Mouse (Mus musculus): ENCODE measurements around the gene Rps27l. TPM values are rescaled to one million over a fixed set of nuclear protein-coding genes. Genes with fewer than 3 reads are reported as not detected.

Rps27l gene
- polyA plus RNA-seq, 1 experiment from 2014 or later, result 678 TPM

DNA sequence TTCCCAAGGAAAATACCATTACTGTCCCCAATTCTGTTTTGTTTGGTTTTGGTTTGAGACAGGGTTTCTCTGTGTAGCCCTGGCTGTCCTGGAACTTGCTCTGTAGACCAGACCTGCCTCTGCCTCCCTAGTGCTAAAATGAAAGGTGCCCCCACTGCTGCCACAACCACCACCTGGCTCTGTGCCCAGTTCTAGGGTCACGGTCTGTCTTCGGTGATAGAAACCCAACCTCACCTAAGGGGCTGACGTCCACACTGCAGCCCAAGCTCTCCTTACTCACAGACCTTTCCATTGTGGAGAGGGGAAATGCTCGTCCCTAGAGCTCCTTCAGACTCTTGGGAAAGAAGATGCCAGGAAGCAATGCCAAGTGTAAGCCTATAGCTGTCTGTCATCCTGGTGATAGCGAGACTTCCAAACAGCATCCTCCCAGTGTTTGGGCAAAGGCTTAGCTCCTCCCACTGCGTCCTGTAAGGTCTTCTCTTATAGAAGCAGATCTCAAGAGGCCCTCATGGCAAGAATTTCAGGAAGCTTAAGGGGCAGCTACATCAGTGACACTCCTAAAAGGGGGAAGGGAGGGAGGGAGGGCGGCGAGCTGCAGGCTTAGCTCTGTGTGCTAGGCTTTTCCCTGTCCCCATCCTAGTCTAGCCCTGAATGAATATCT lies 46.0 kb downstream of the Rps27l start:
- DNase-seq (ENCODE audit: low spot score) (no peak), ATAC-seq (ENCODE audit: low read depth) (no peak)
- no peak overlapping the region for H3K27ac ChIP-seq (replicated peaks; ENCODE audit: low read depth, low read length)
- no peaks in the 10 kb centered on the region for H3K27me3 ChIP-seq (replicated peaks; ENCODE audit: control insufficient read depth, insufficient read depth, low read length)
- no peaks in the 10 kb centered on the region for H3K36me3 ChIP-seq (ENCODE audit: control insufficient read depth, insufficient read depth, low read length)
- 66% methylated on average over 8 of the region's 8 CpGs for WGBS
- no peaks in the 10 kb centered on the region for H3K9me3 ChIP-seq (ENCODE audit: control insufficient read depth, low read length)
- peaks cover 30% of the 10 kb centered on the region for H3K4me1 ChIP-seq (ENCODE audit: control insufficient read depth, insufficient read depth, low read length)
- no peak overlapping the region for H3K4me3 ChIP-seq (ENCODE audit: low read depth, low read length)
- no peak overlapping the region for H3K4me2 ChIP-seq (ENCODE audit: low read depth, low read length)
- no peak overlapping the region for H3K9ac ChIP-seq (ENCODE audit: low read depth, low read length)

Other genes with a start within 250 kb of the Rps27l start
- gene Car12, start 232.4 kb upstream of the Rps27l start, polyA plus RNA-seq (2014; fragmentation: Nextera tagmentation; extraction: Ambion mirVana), result 7.7 and 10.3 TPM in 2 replicates
- gene Aph1b, start 150.6 kb upstream of the Rps27l start, polyA plus RNA-seq (2014; fragmentation: Nextera tagmentation; extraction: Ambion mirVana), result 11.0 and 11.7 TPM in 2 replicates
- gene Gm10647, start 149.0 kb upstream of the Rps27l start, polyA plus RNA-seq (2014; fragmentation: Nextera tagmentation; extraction: Ambion mirVana), result 0.25 and 0.58 TPM in 2 replicates
- gene Aph1c, start 111.4 kb upstream of the Rps27l start, polyA plus RNA-seq (2014; fragmentation: Nextera tagmentation; extraction: Ambion mirVana), result 3.8 and 4.4 TPM in 2 replicates
- gene Rab8b, start 26.4 kb upstream of the Rps27l start, polyA plus RNA-seq (2014; fragmentation: Nextera tagmentation; extraction: Ambion mirVana), result 15.9 and 17.7 TPM in 2 replicates
- 8.9 and 9.8 TPM in 2 replicates for gene Lactb, start 29.4 kb downstream of the Rps27l start, polyA plus RNA-seq (2014; fragmentation: Nextera tagmentation; extraction: Ambion mirVana)
- 985 and 1,264 TPM in 2 replicates for gene Tpm1, start 103.3 kb downstream of the Rps27l start, polyA plus RNA-seq (2014; fragmentation: Nextera tagmentation; extraction: Ambion mirVana)